Mouse (Mus musculus) gastrocnemius, adult 2 months (tissue): ENCODE measurements around the gene Ube2f. TPM values are rescaled to one million over a fixed set of nuclear protein-coding genes. Genes with fewer than 3 reads are reported as not detected.

Source experiments
- DNase-seq: peaks from one replicate; pipeline ENCODE4 v3.0.0; 2022
- H3K27ac ChIP-seq: fragments of 200-600 bp; 2 replicates; pipeline ENCODE4 v1.8.1; 2022; ENCODE audit warnings: mild to moderate bottlenecking
- H3K4me3 ChIP-seq: fragments of 200-600 bp; 2 replicates; pipeline ENCODE4 v1.8.1; 2022; ENCODE audit warnings: mild to moderate bottlenecking, moderate library complexity
- CTCF ChIP-seq: fragments of 200-600 bp; IDR thresholded peaks from 2 replicates; pipeline ENCODE4 v1.8.1; 2022; ENCODE audit warnings: antibody characterized with exemption, mild to moderate bottlenecking, moderate library complexity
- intact Hi-C: fragments of 180-260 bp; cut with DNase I; formaldehyde crosslinking; loops from one replicate; pipeline ENCODE4 v1.15.1; 2025
- total RNA-seq, 2 experiments: library from RNA; stranded (reverse); gene quantifications; 2 replicates each; pipeline ENCODE4 v1.2.3; 2021

Gene Ube2f
- total RNA-seq, 2 experiments from 2014 or later = 52.1 to 61.6 TPM

- DNase-seq = no peak
- no peak for TF ChIP-seq CTCF
- Histone ChIP-seq H3K4me3 (no peak overlapping the region), H3K27ac (no peak overlapping the region)
- intact Hi-C loops = no loop called here
Observed at GRCm38 (mm10) chr1:91241249-91241648, 8.9 kb upstream of the Ube2f start.

- DNase-seq = no peak
- intact Hi-C loops = no loop called here
- Histone ChIP-seq H3K27ac (no peak overlapping the region), H3K4me3 (no peak overlapping the region)
- no peak for TF ChIP-seq CTCF
Observed at GRCm38 (mm10) chr1:91248242-91248641, 1.9 kb upstream of the Ube2f start.

GRCm38 (mm10) chr1:91248970-91249369 is 1.1 kb upstream of the Ube2f start:
- no peak for DNase-seq
- no peak overlapping the region for H3K4me3 ChIP-seq
- H3K27ac ChIP-seq = no peak overlapping the region
- no peak for TF ChIP-seq CTCF
- intact Hi-C loops = no loop called here

GRCm38 (mm10) chr1:91250415-91251147 is 477 bp downstream of the Ube2f start:
- DNase-seq = no peak
- TF ChIP-seq CTCF = no peak
- H3K27ac ChIP-seq = peak overlapping the region; percentile 97
- H3K4me3 ChIP-seq = peak overlapping the region; percentile 84
- intact Hi-C loops = loop anchor here (10.0 kb wide), 1 partner anchor 134 kb away; no protein-coding TSS in a partner anchor

GRCm38 (mm10) chr1:91251148-91251650 is 1.1 kb downstream of the Ube2f start:
- Histone ChIP-seq H3K27ac (peak overlapping the region; percentile 97), H3K4me3 (peak overlapping the region; percentile 84)
- intact Hi-C loops = loop anchor here (10.0 kb wide), 1 partner anchor 134 kb away; no protein-coding TSS in a partner anchor
- TF ChIP-seq CTCF = no peak
- DNase-seq = no peak

- Histone ChIP-seq H3K4me3 (peak overlapping the region; percentile 84), H3K27ac (peak overlapping the region; percentile 97)
- intact Hi-C loops = loop anchor here (10.0 kb wide), 1 partner anchor 133 kb away; no protein-coding TSS in a partner anchor
- peak; percentile 33 for TF ChIP-seq CTCF
- DNase-seq = no peak
Observed at GRCm38 (mm10) chr1:91251927-91252326, 1.8 kb downstream of the Ube2f start.

- intact Hi-C loops = loop anchor here (10.0 kb wide), 1 partner anchor 127 kb away; no protein-coding TSS in a partner anchor
- no peak overlapping the region for H3K4me3 ChIP-seq
- no peak for TF ChIP-seq CTCF
- no peak overlapping the region; the same call in 1 of the 2 replicates for H3K27ac ChIP-seq
- DNase-seq = no peak
Observed at GRCm38 (mm10) chr1:91257918-91258317, 7.8 kb downstream of the Ube2f start.

GRCm38 (mm10) chr1:91259794-91260193 is 9.7 kb downstream of the Ube2f start:
- no peak overlapping the region for H3K27ac ChIP-seq
- no peak for DNase-seq
- H3K4me3 ChIP-seq = no peak overlapping the region
- no peak for TF ChIP-seq CTCF
- intact Hi-C loops = loop anchor here (10.0 kb wide), 1 partner anchor 125 kb away; no protein-coding TSS in a partner anchor

GRCm38 (mm10) chr1:91262508-91262907 is 12.4 kb downstream of the Ube2f start:
- no peak overlapping the region for H3K27ac ChIP-seq
- no peak for DNase-seq
- TF ChIP-seq CTCF = no peak
- H3K4me3 ChIP-seq = no peak overlapping the region
- intact Hi-C loops = no loop called here

GRCm38 (mm10) chr1:91272260-91272659 is 22.2 kb downstream of the Ube2f start:
- TF ChIP-seq CTCF = no peak
- no peak for DNase-seq
- H3K27ac ChIP-seq = peak overlapping the region; percentile 70
- intact Hi-C loops = no loop called here
- H3K4me3 ChIP-seq = no peak overlapping the region

GRCm38 (mm10) chr1:91276581-91276980 is 26.5 kb downstream of the Ube2f start:
- intact Hi-C loops = no loop called here
- no peak for DNase-seq
- no peak overlapping the region for H3K4me3 ChIP-seq
- H3K27ac ChIP-seq = peak overlapping the region; percentile 49
- TF ChIP-seq CTCF = no peak

GRCm38 (mm10) chr1:91277480-91277879 is 27.4 kb downstream of the Ube2f start:
- intact Hi-C loops = no loop called here
- Histone ChIP-seq H3K4me3 (no peak overlapping the region), H3K27ac (no peak overlapping the region)
- no peak for TF ChIP-seq CTCF
- DNase-seq = no peak

GRCm38 (mm10) chr1:91278410-91279119 is 28.5 kb downstream of the Ube2f start:
- no peak for DNase-seq
- Histone ChIP-seq H3K4me3 (no peak overlapping the region), H3K27ac (no peak overlapping the region)
- intact Hi-C loops = no loop called here
- TF ChIP-seq CTCF = no peak
